In the genomic region with DNA sequence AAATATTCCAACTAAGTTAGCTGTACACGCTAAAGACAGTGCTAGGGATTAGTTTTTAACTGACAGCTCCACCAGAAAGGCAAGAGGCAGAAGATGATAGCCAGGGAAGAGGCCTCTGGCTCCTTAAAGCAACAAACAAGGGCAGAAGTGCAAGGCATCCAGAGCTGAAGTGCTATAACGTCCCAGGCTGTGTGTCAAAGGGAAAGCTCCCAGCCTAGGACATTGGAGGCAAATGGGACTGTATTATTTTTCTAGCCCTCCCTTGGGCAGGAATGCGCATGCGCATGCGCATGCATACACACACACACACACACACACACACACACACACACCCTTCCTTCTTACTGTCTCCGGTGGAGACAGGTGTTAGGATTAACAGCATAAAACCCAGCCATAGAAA, we compare ENCODE assay signal across 15 mouse cellular contexts.
A peak's percentile ranks its signal among the peaks of the same experiment; 100 is the strongest.
DNase-seq lines count a peak whose midpoint lies in the region; ATAC-seq and TF ChIP-seq lines count a peak whose summit lies in the region.
"Had no signal": no experiment of that assay in that cellular context is flagged by ENCODE, and none has a peak within 500 bp of the region (broad histone marks: within the 10 kb centered on the region; RNA-seq: fewer than 3 reads in every experiment).

No protein-coding gene starts in this region.

- no peak for TF ChIP-seq EP300 in lung, postnatal 0 days (IDR thresholded peaks at IDR 0.05)

- intact Hi-C loops in heart, postnatal 25 days (cut with DNase I) = no loop called here

- no peaks in the 10 kb centered on the region for H3K27me3 ChIP-seq in heart, embryonic 10.5 days (ENCODE audit: insufficient read depth, poor library complexity, severe bottlenecking)
- no peaks in the 10 kb centered on the region for H3K27me3 ChIP-seq in lung, embryonic 15.5 days
- no peaks in the 10 kb centered on the region for H3K27me3 ChIP-seq in lung, postnatal 0 days (replicated peaks; ENCODE audit: insufficient read depth, low read length)
- H3K27me3 ChIP-seq in stomach, embryonic 15.5 days (replicated peaks) = no peaks in the 10 kb centered on the region
- H3K27me3 ChIP-seq: hindbrain, embryonic 13.5 days had no signal

- no peak overlapping the region for H3K4me3 ChIP-seq in heart, embryonic 10.5 days
- H3K4me3 ChIP-seq in lung, embryonic 15.5 days = no peak overlapping the region
- H3K4me3 ChIP-seq in lung, postnatal 0 days (ENCODE audit: low read depth, low read length) = no peak overlapping the region
- H3K4me3 ChIP-seq in stomach, embryonic 15.5 days (replicated peaks) = no peak overlapping the region
- H3K4me3 ChIP-seq: hindbrain, embryonic 13.5 days had no signal

- DNase-seq in heart, embryonic 10.5 days (ENCODE audit: low spot score) = no peak
- no peak for DNase-seq in heart, postnatal 25 days (ENCODE audit: low spot score)
- DNase-seq in lung, postnatal 0 days (ENCODE audit: low spot score) = no peak
- peak; percentile 54 for DNase-seq in gastrocnemius, postnatal 10 days
- DNase-seq in left cerebral cortex, adult 11 months (ENCODE audit: low spot score) = no peak
- no peak for DNase-seq in adrenal gland, adult 8-10 months
- DNase-seq: adrenal gland, postnatal 10 days; cerebellum, postnatal 14 days; right cerebral cortex, postnatal 25 days; thymus, adult 18-20 months had no signal

- H3K36me3 ChIP-seq in heart, embryonic 10.5 days = no peaks in the 10 kb centered on the region
- no peaks in the 10 kb centered on the region for H3K36me3 ChIP-seq in lung, embryonic 15.5 days
- no peaks in the 10 kb centered on the region for H3K36me3 ChIP-seq in lung, postnatal 0 days (ENCODE audit: insufficient read depth, low read length)
- H3K36me3 ChIP-seq in stomach, embryonic 15.5 days = no peaks in the 10 kb centered on the region
- H3K36me3 ChIP-seq: hindbrain, embryonic 13.5 days had no signal

- no peaks in the 10 kb centered on the region for H3K9me3 ChIP-seq in heart, embryonic 10.5 days
- H3K9me3 ChIP-seq in lung, embryonic 15.5 days = no peaks in the 10 kb centered on the region
- no peaks in the 10 kb centered on the region for H3K9me3 ChIP-seq in lung, postnatal 0 days (ENCODE audit: low read length)
- H3K9me3 ChIP-seq in stomach, embryonic 15.5 days = no peaks in the 10 kb centered on the region
- H3K9me3 ChIP-seq: hindbrain, embryonic 13.5 days had no signal

- no peak overlapping the region for H3K4me2 ChIP-seq in lung, embryonic 15.5 days
- no peak overlapping the region for H3K4me2 ChIP-seq in lung, postnatal 0 days (replicated peaks; ENCODE audit: low read depth, low read length)
- H3K4me2 ChIP-seq in stomach, embryonic 15.5 days = peak overlapping the region; percentile 13; the same call in 1 of the 2 replicates
- H3K4me2 ChIP-seq: hindbrain, embryonic 13.5 days; liver, embryonic 11.5 days had no signal

- no peak for ATAC-seq in lung, embryonic 15.5 days (ENCODE audit: borderline replicate concordance, extremely low read depth, low FRiP score, low TSS enrichment)
- no peak for ATAC-seq in lung, postnatal 0 days
- ATAC-seq in stomach, embryonic 15.5 days (ENCODE audit: insufficient read depth, low FRiP score, low read depth) = no peak

- no peak for TF ChIP-seq CTCF in lung, postnatal 0 days (IDR thresholded peaks at IDR 0.05)

- WGBS in heart, embryonic 10.5 days = 70% methylated on average over 6 of the region's 6 CpGs
- 68% methylated on average over 6 of the region's 6 CpGs for WGBS in lung, embryonic 15.5 days
- 67% methylated on average over 6 of the region's 6 CpGs for WGBS in lung, postnatal 0 days
- 51% methylated on average over 6 of the region's 6 CpGs for WGBS in stomach, embryonic 15.5 days

- no peak overlapping the region for H3K9ac ChIP-seq in lung, embryonic 15.5 days
- no peak overlapping the region for H3K9ac ChIP-seq in lung, postnatal 0 days (replicated peaks; ENCODE audit: low read depth)
- H3K9ac ChIP-seq in stomach, embryonic 15.5 days = no peak overlapping the region
- H3K9ac ChIP-seq: hindbrain, embryonic 13.5 days had no signal

- peak overlapping the region; percentile 69 for H3K27ac ChIP-seq in heart, embryonic 10.5 days
- peak overlapping the region; percentile 23 for H3K27ac ChIP-seq in lung, embryonic 15.5 days
- H3K27ac ChIP-seq in lung, postnatal 0 days (ENCODE audit: low read length) = no peak overlapping the region
- peak overlapping the region; percentile 77 for H3K27ac ChIP-seq in stomach, embryonic 15.5 days
- H3K27ac ChIP-seq: hindbrain, embryonic 13.5 days; macrophage had no signal

- H3K4me1 ChIP-seq in heart, embryonic 10.5 days = peaks cover 54% of the 10 kb centered on the region
- H3K4me1 ChIP-seq in lung, embryonic 15.5 days = peaks cover 47% of the 10 kb centered on the region
- peaks cover 13% of the 10 kb centered on the region; the same call in 1 of the 2 replicates for H3K4me1 ChIP-seq in lung, postnatal 0 days (ENCODE audit: insufficient read depth, low read depth, low read length)
- H3K4me1 ChIP-seq in stomach, embryonic 15.5 days = peaks cover 40% of the 10 kb centered on the region
